Mouse (Mus musculus) neural tube, embryonic 11.5 days (tissue): ENCODE data around the gene Spop. TPM values are rescaled to one million over a fixed set of nuclear protein-coding genes. Genes with fewer than 3 reads are reported as not detected.

Experiments used
- ATAC-seq: fragments of 200-750 bp; cut with Nextera tagmentation; 2 replicates; pipeline ENCODE4 v1.8.0; 2017; ENCODE audit warnings: moderate number of reproducible peaks, mild to moderate bottlenecking, moderate TSS enrichment, moderate library complexity; ENCODE audit not compliant: insufficient read depth, low FRiP score, low TSS enrichment
- DNase-seq: peaks from one replicate; pipeline ENCODE4 v3.0.0-alpha.2; 2015; ENCODE audit warnings: low spot score
- H3K27ac ChIP-seq: fragments of 300-500 bp; sonication (generic); 2 replicates; pipeline ENCODE4 v1.5.1; 2014; ENCODE audit warnings: low read depth, mild to moderate bottlenecking, low read length
- H3K27me3 ChIP-seq: fragments of 300-500 bp; sonication (generic); 2 replicates; pipeline ENCODE4 v1.6.1; 2014; ENCODE audit warnings: mild to moderate bottlenecking, low read length, mixed read lengths; ENCODE audit not compliant: control insufficient read depth, insufficient read depth
- H3K36me3 ChIP-seq: fragments of 300-500 bp; sonication (generic); 2 replicates; pipeline ENCODE4 v1.6.1; 2014; ENCODE audit warnings: mild to moderate bottlenecking, low read length, moderate library complexity, mixed read lengths; ENCODE audit not compliant: control insufficient read depth, insufficient read depth
- H3K4me1 ChIP-seq: fragments of 300-500 bp; sonication (generic); 2 replicates; pipeline ENCODE4 v1.6.1; 2014; ENCODE audit warnings: low read length, mixed read lengths; ENCODE audit not compliant: control insufficient read depth, insufficient read depth
- H3K4me2 ChIP-seq: fragments of 300-500 bp; sonication (generic); 2 replicates; pipeline ENCODE4 v1.6.1; 2014; ENCODE audit warnings: low read depth, mild to moderate bottlenecking, moderate library complexity
- H3K4me3 ChIP-seq: fragments of 300-500 bp; sonication (generic); 2 replicates; pipeline ENCODE4 v1.5.1; 2014; ENCODE audit warnings: low read depth, low read length
- H3K9ac ChIP-seq: fragments of 300-500 bp; sonication (generic); 2 replicates; pipeline ENCODE4 v1.6.1; 2014; ENCODE audit warnings: mild to moderate bottlenecking, low read length
- H3K9me3 ChIP-seq: fragments of 300-500 bp; sonication (generic); 2 replicates; pipeline ENCODE4 v1.6.1; 2016; ENCODE audit warnings: low read length; ENCODE audit not compliant: control insufficient read depth
- WGBS: fragments of 180-500 bp; shearing (Covaris S2); extraction: QIAGEN DNeasy Blood & Tissue Kit; methylation state at CpG from one replicate; pipeline ENCODE4 v1.1.7; 2014; 5-methylcytosine and 5-hydroxymethylcytosine counted together
- polyA plus RNA-seq: library from polyadenylated mRNA; unstranded; fragments of >200 nt; fragmentation: Nextera tagmentation; extraction: Ambion mirVana; gene quantifications from 2 replicates; pipeline ENCODE4 v1.2.1, GENCODE M21; 2014

The Spop gene
- polyA plus RNA-seq, 1 experiment from 2014 or later: 132 TPM

GRCm38 (mm10) chr11:95423505-95423904, 9.6 kb downstream of the Spop start:
- Histone ChIP-seq H3K4me1 (no peaks in the 10 kb centered on the region), H3K4me3 (no peak overlapping the region), H3K27me3 (no peaks in the 10 kb centered on the region), H3K4me2 (no peak overlapping the region), H3K9me3 (no peaks in the 10 kb centered on the region), H3K9ac (no peak overlapping the region), H3K27ac (no peak overlapping the region), H3K36me3 (no peaks in the 10 kb centered on the region)
- 80% methylated on average over 3 of the region's 3 CpGs for WGBS
- DNase-seq (no peak), ATAC-seq (no peak)

GRCm38 (mm10) chr11:95431344-95431743, 17.5 kb downstream of the Spop start:
- Histone ChIP-seq H3K4me1 (no peaks in the 10 kb centered on the region), H3K4me2 (no peak overlapping the region), H3K27ac (no peak overlapping the region), H3K4me3 (no peak overlapping the region), H3K9ac (no peak overlapping the region), H3K9me3 (no peaks in the 10 kb centered on the region), H3K36me3 (no peaks in the 10 kb centered on the region), H3K27me3 (no peaks in the 10 kb centered on the region)
- ATAC-seq: no peak
- DNase-seq: no peak
- WGBS: 86% methylated on average over 2 of the region's 2 CpGs

- Histone ChIP-seq H3K27me3 (no peaks in the 10 kb centered on the region), H3K4me3 (no peak overlapping the region), H3K27ac (no peak overlapping the region), H3K36me3 (no peaks in the 10 kb centered on the region), H3K9ac (no peak overlapping the region), H3K4me2 (no peak overlapping the region), H3K9me3 (no peaks in the 10 kb centered on the region), H3K4me1 (no peaks in the 10 kb centered on the region)
- ATAC-seq (no peak), DNase-seq (peak; percentile 26)
- WGBS: 95% methylated on average over 2 of the region's 2 CpGs
Measured at GRCm38 (mm10) chr11:95432194-95432593, 18.3 kb downstream of the Spop start.

GRCm38 (mm10) chr11:95445371-95445770, 31.5 kb downstream of the Spop start:
- 28% methylated on average over 2 of the region's 2 CpGs for WGBS
- no peaks in the 10 kb centered on the region for H3K9me3 ChIP-seq
- no peak overlapping the region for H3K27ac ChIP-seq
- H3K4me3 ChIP-seq: no peak overlapping the region
- no peaks in the 10 kb centered on the region for H3K27me3 ChIP-seq
- ATAC-seq (no peak), DNase-seq (no peak)
- H3K4me2 ChIP-seq: no peak overlapping the region
- H3K9ac ChIP-seq: no peak overlapping the region
- no peaks in the 10 kb centered on the region for H3K36me3 ChIP-seq
- no peaks in the 10 kb centered on the region; the same call in 1 of the 2 replicates for H3K4me1 ChIP-seq

- WGBS: 95% methylated on average over 6 of the region's 6 CpGs
- DNase-seq (no peak), ATAC-seq (no peak)
- Histone ChIP-seq H3K4me3 (no peak overlapping the region), H3K36me3 (no peaks in the 10 kb centered on the region), H3K4me1 (no peaks in the 10 kb centered on the region; the same call in 1 of the 2 replicates), H3K9me3 (no peaks in the 10 kb centered on the region), H3K9ac (no peak overlapping the region), H3K4me2 (no peak overlapping the region), H3K27me3 (no peaks in the 10 kb centered on the region), H3K27ac (no peak overlapping the region)
Measured at GRCm38 (mm10) chr11:95446580-95447305, 32.9 kb downstream of the Spop start.

GRCm38 (mm10) chr11:95448346-95448745, 34.5 kb downstream of the Spop start:
- Histone ChIP-seq H3K4me2 (no peak overlapping the region), H3K27me3 (no peaks in the 10 kb centered on the region), H3K9ac (no peak overlapping the region), H3K4me1 (no peaks in the 10 kb centered on the region; the same call in 1 of the 2 replicates), H3K9me3 (no peaks in the 10 kb centered on the region), H3K36me3 (no peaks in the 10 kb centered on the region), H3K4me3 (no peak overlapping the region), H3K27ac (no peak overlapping the region)
- DNase-seq (no peak), ATAC-seq (no peak)
- WGBS: 78% methylated on average over 3 of the region's 3 CpGs

- H3K9ac ChIP-seq: no peak overlapping the region
- H3K4me2 ChIP-seq: no peak overlapping the region
- no peaks in the 10 kb centered on the region for H3K36me3 ChIP-seq
- ATAC-seq: no peak
- no peak overlapping the region for H3K27ac ChIP-seq
- no peaks in the 10 kb centered on the region for H3K9me3 ChIP-seq
- no peak for DNase-seq
- H3K4me3 ChIP-seq: no peak overlapping the region
- 74% methylated on average over 8 of the region's 8 CpGs for WGBS
- H3K27me3 ChIP-seq: no peaks in the 10 kb centered on the region
- H3K4me1 ChIP-seq: no peaks in the 10 kb centered on the region
Measured at GRCm38 (mm10) chr11:95455331-95455730, 41.5 kb downstream of the Spop start.

- Histone ChIP-seq H3K4me2 (no peak overlapping the region), H3K36me3 (no peaks in the 10 kb centered on the region), H3K4me3 (no peak overlapping the region), H3K9ac (no peak overlapping the region), H3K4me1 (no peaks in the 10 kb centered on the region), H3K9me3 (no peaks in the 10 kb centered on the region), H3K27ac (no peak overlapping the region), H3K27me3 (no peaks in the 10 kb centered on the region)
- ATAC-seq: no peak
- 95% methylated on average over 2 of the region's 2 CpGs for WGBS
- DNase-seq: no peak
Measured at GRCm38 (mm10) chr11:95460872-95461271, 47.0 kb downstream of the Spop start.

GRCm38 (mm10) chr11:95462168-95462567, 48.3 kb downstream of the Spop start:
- no peak for DNase-seq
- H3K4me2 ChIP-seq: no peak overlapping the region
- 93% methylated on average over 3 of the region's 3 CpGs for WGBS
- no peak for ATAC-seq
- no peaks in the 10 kb centered on the region for H3K27me3 ChIP-seq
- H3K36me3 ChIP-seq: no peaks in the 10 kb centered on the region
- no peaks in the 10 kb centered on the region for H3K4me1 ChIP-seq
- no peak overlapping the region for H3K9ac ChIP-seq
- H3K4me3 ChIP-seq: no peak overlapping the region
- no peaks in the 10 kb centered on the region for H3K9me3 ChIP-seq
- H3K27ac ChIP-seq: no peak overlapping the region
